In genomic region chr17:11352778-11353552, GRCm38 (mm10) we compare ENCODE assay signal across 12 mouse cellular contexts.
DNase-seq lines count a peak whose midpoint lies in the region; ATAC-seq and TF ChIP-seq lines count a peak whose summit lies in the region.
"Had no signal": no experiment of that assay in that cellular context is flagged by ENCODE, and none has a peak within 500 bp of the region (broad histone marks: within the 10 kb centered on the region; RNA-seq: fewer than 3 reads in every experiment).

No protein-coding gene starts in this region.

- H3K9me3 ChIP-seq in heart, embryonic 12.5 days (replicated peaks), result no peaks in the 10 kb centered on the region
- peaks cover 12% of the 10 kb centered on the region; the same call in 1 of the 2 replicates for H3K9me3 ChIP-seq in megakaryocyte, embryonic 14.5 days
- no peaks in the 10 kb centered on the region for H3K9me3 ChIP-seq in forebrain, postnatal 0 days (ENCODE audit: low read length)

- H3K4me1 ChIP-seq in heart, embryonic 12.5 days (replicated peaks), result no peaks in the 10 kb centered on the region
- no peaks in the 10 kb centered on the region for H3K4me1 ChIP-seq in megakaryocyte, embryonic 14.5 days
- no peaks in the 10 kb centered on the region for H3K4me1 ChIP-seq in forebrain, postnatal 0 days (ENCODE audit: insufficient read depth)

- H3K36me3 ChIP-seq in heart, embryonic 12.5 days, result no peaks in the 10 kb centered on the region
- H3K36me3 ChIP-seq in megakaryocyte, embryonic 14.5 days (replicated peaks; ENCODE audit: low read length), result no peaks in the 10 kb centered on the region
- H3K36me3 ChIP-seq in forebrain, postnatal 0 days (ENCODE audit: insufficient read depth), result no peaks in the 10 kb centered on the region

- H3K27ac ChIP-seq in heart, embryonic 12.5 days (ENCODE audit: poor library complexity, severe bottlenecking), result no peak overlapping the region
- H3K27ac ChIP-seq in forebrain, postnatal 0 days (ENCODE audit: low read depth, low read length), result no peak overlapping the region

- WGBS in heart, embryonic 12.5 days, result 35% methylated on average over 1 of the region's 1 CpGs
- 44% methylated on average over 1 of the region's 1 CpGs for WGBS in forebrain, postnatal 0 days

- peak; percentile 88 for DNase-seq in heart, adult 11 months
- DNase-seq in cerebellum, adult 8-10 months, result peak; percentile 49
- peak; percentile 58 for DNase-seq in telencephalon, adult 2 months (ENCODE audit: low read depth, low spot score)
- DNase-seq in forebrain, postnatal 0 days, result no peak
- DNase-seq: kidney, postnatal 36 days; midbrain, embryonic 14.5 days; thymus, adult 2 months had no signal

- H3K27me3 ChIP-seq in heart, embryonic 12.5 days (replicated peaks), result no peaks in the 10 kb centered on the region
- no peaks in the 10 kb centered on the region for H3K27me3 ChIP-seq in megakaryocyte, embryonic 14.5 days (replicated peaks)
- H3K27me3 ChIP-seq in forebrain, postnatal 0 days (ENCODE audit: insufficient read depth, low read length), result no peaks in the 10 kb centered on the region

- no peak overlapping the region for H3K9ac ChIP-seq in heart, embryonic 12.5 days
- H3K9ac ChIP-seq in forebrain, postnatal 0 days, result no peak overlapping the region

- ATAC-seq in heart, embryonic 12.5 days (ENCODE audit: insufficient number of reproducible peaks, low FRiP score), result no peak
- ATAC-seq in megakaryocyte, adult 5-6 weeks (ENCODE audit: poor library complexity, severe bottlenecking), result no peak
- ATAC-seq in megakaryocyte progenitor cell, adult 5-6 weeks (replicated peaks; ENCODE audit: poor library complexity), result no peak
- ATAC-seq in forebrain, postnatal 0 days, result no peak

- no peak for TF ChIP-seq CTCF in forebrain, postnatal 0 days (IDR thresholded peaks at IDR 0.05; ENCODE audit: low read depth)

- no peak overlapping the region for H3K4me3 ChIP-seq in heart, embryonic 12.5 days
- peak overlapping the region; percentile 54 for H3K4me3 ChIP-seq in megakaryocyte, embryonic 14.5 days (replicated peaks)
- no peak overlapping the region for H3K4me3 ChIP-seq in forebrain, postnatal 0 days (ENCODE audit: low read depth, low read length)

- no peak overlapping the region for H3K4me2 ChIP-seq in heart, embryonic 12.5 days
- no peak overlapping the region for H3K4me2 ChIP-seq in forebrain, postnatal 0 days (ENCODE audit: low read depth)
- H3K4me2 ChIP-seq: liver, embryonic 11.5 days had no signal
